Mouse (Mus musculus) gastrocnemius, adult 8-10 months (tissue): Measurements from ENCODE around the gene Ubac1. TPM values are rescaled to one million over a fixed set of nuclear protein-coding genes. Genes with fewer than 3 reads are reported as not detected.
A peak's percentile ranks its signal among the peaks of the same experiment; 100 is the strongest.

Source experiments
- DNase-seq, 2 experiments: peaks; one replicate each; pipeline ENCODE4 v3.0.0; 2022; ENCODE audit warnings: low spot score in 2 of 2
- total RNA-seq, 4 experiments: library from RNA; stranded (reverse); gene quantifications; 2 replicates each; pipeline ENCODE4 v1.2.4; 2022

Gene Ubac1
- total RNA-seq, 4 experiments from 2014 or later, result 223 to 283 (median 240) TPM

GRCm38 (mm10) chr2:25975141-25975770 lies 46.3 kb downstream of the Ubac1 start:
- DNase-seq, result no peak

GRCm38 (mm10) chr2:25970426-25970825 lies 51.1 kb downstream of the Ubac1 start:
- peak; percentile 40 to 56 for DNase-seq

GRCm38 (mm10) chr2:25969319-25969718 lies 52.2 kb downstream of the Ubac1 start:
- no peak for DNase-seq

- no peak for DNase-seq
These were observed 72.3 kb downstream of the Ubac1 start for GRCm38 (mm10) chr2:25949291-25949690.

Other genes with a start within 250 kb of the Ubac1 start
- gene Lcn11, start 244.7 kb downstream of the Ubac1 start, total RNA-seq, result not detected
- gene Gm13539, start 239.5 kb downstream of the Ubac1 start, total RNA-seq, result not detected
- gene Glt6d1, start 205.9 kb downstream of the Ubac1 start, total RNA-seq, result not detected
- not detected for gene Lcn9, start 198.6 kb downstream of the Ubac1 start, total RNA-seq
- not detected for gene Sohlh1, start 174.5 kb downstream of the Ubac1 start, total RNA-seq
- gene Kcnt1, start 158.0 kb downstream of the Ubac1 start, total RNA-seq, result under 1 TPM in 3 of 4 experiments, not detected in 1; 0.10 to 0.31 (median 0.24) TPM
- gene Camsap1, start 38.5 kb downstream of the Ubac1 start, total RNA-seq, result 10 to 100 TPM; 49.2 to 59.3 (median 51.8) TPM
- gene Nacc2, start 101.5 kb upstream of the Ubac1 start, total RNA-seq, result 10 to 100 TPM; 20.9 to 25.5 (median 22.8) TPM
- gene Lhx3, start 186.5 kb upstream of the Ubac1 start, total RNA-seq, result not detected
- 1 to 10 TPM; 3.2 to 4.5 (median 3.3) TPM for gene Qsox2, start 215.8 kb upstream of the Ubac1 start, total RNA-seq